Mouse (Mus musculus): ENCODE data around the gene Gm4027.
"Not testable (repeated sequence)": the region's sequence is repeated elsewhere in the genome, so short reads cannot be mapped to it uniquely, and the experiment has no call there.

Gene Gm4027

DNA sequence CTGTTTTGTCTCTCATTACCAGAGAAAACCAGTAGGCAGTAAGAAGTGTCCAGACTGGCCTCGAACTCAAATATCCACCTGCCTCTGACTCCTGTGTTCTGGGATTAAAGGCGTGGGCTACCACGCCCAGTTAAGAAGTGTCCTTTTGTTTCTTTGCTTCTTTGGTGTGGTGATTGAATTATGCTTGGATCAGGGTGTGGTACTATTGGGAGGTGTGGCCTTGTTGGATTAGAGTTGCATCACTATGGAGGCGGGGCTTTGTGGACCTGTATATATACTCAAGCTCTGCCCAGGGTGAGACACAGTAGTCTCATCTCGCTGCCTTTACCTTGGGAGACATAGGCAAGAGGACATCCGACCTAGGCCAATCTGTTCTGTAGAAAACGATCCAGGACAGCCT is at the start of gene Gm4027:
Gene Gm4027 (plus strand): TSS at position 301 of the 400 bp plus-strand sequence.
- not testable (repeated sequence) for DNase-seq (ENCODE audit: low spot score)

DNA sequence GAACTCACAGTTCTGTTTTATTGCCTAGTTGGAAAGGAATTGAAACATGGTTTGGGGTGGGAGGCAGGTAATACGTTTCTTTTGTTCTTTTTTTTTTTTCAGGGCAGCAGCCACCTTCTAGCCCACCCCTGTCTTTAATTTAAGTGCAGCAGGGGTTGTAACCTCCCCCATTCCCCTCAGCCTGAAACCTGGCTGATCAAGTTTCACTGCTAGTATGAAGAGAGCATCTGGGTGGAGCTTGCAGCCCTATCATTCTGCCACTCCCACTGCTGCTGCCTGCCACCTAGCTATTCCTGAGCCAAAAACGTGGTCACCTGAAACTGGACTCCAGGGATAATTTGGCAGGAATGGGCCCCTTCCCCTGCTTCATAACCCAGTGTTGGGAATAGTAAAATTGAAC is 17.3 kb upstream of the Gm4027 start:
- not testable (repeated sequence) for DNase-seq (ENCODE audit: low spot score)

DNA sequence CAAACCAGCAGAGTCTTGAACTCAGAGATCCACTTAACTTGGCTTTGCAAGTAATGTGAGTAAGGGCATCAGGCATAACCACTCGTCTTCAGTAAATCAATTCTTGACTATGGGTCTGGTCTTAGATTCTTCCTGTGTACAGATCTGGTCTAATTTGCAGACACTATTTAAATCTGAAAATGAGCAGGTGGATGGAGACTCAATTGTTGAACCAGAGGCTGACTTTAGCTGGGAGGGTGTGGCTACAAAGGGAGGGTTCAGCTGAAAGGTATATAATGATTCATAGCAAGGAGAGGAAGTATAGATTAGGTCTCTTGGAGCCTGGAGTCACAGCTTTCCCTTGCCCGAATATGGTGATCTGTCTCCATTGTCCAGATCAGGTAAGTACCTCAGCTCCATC is 16.3 kb upstream of the Gm4027 start, which contains the start of gene Oog1:
Gene Oog1 (plus strand): TSS at position 301 of the 400 bp plus-strand sequence.
- DNase-seq (ENCODE audit: low spot score) = not testable (repeated sequence)

DNA sequence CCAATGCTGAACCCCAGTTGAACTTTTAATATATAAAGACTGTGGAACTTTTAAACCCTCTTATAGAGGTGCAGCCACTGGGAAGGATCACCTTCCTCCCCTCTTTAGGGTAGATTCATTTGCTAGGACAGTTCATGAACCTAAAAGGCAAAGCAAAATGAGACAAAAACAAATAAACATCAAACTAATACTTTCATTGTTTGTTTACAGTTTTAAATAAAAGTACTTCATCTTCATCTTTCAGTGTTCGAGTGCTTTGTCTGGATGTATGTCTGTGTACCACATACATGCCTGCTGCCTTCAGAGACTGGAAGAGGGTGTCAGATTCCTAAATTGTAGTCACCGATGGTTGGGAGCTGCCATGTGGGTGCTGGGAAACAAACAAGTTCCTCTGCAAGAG is 25.9 kb downstream of the Gm4027 start, which contains the start of gene Gm16381:
Gene Gm16381 (minus strand): TSS at position 101 of the 400 bp plus-strand sequence.
- DNase-seq (ENCODE audit: low spot score) = not testable (repeated sequence)

DNA sequence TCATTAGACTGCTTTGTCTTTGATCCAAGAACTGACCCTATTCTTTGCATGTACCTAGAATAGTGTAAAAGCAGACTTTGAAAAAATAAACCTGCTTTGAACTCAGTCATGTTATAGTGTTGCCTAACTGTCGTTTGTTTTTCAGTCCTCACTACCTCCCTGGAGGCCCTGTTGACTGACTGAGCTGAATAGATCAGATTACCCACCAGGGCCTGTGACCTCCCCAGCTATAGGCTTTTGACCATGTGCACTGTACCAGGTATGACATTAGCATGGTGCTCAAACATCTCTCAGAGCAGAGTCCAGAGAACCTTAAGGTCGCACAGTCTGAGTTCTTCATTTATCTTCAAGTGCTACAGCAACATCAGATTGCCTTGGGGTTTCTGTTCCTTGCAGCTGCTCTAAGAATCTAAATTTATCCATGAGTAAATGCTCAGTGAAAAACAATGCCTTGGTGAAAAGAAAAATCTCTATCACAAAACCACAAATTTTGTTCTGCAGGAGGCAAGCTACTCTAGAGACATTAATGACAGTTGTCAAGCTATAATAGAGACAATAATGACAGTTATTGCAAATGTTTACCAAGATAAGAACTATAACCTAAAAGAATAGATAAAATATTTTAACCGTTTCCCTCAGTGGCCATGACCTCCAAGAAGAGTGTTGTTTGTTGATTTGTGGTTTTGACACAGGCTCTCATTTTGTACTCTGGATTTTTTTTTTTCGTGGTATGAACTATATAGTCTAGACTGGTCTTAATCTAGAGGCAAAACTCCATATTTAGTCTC is 34.4 kb downstream of the Gm4027 start:
- not testable (repeated sequence) for DNase-seq (ENCODE audit: low spot score)
